Mouse (Mus musculus) retina, embryonic 14.5 days (tissue): ENCODE measurements around the gene Ahcy.
"Not testable (repeated sequence)": the region's sequence is repeated elsewhere in the genome, so short reads cannot be mapped to it uniquely, and the experiment has no call there.

ENCODE experiments used
- DNase-seq: peaks from one replicate; pipeline ENCODE4 v3.0.0-alpha.2; 2015; ENCODE audit warnings: low spot score

Ahcy gene

DNA sequence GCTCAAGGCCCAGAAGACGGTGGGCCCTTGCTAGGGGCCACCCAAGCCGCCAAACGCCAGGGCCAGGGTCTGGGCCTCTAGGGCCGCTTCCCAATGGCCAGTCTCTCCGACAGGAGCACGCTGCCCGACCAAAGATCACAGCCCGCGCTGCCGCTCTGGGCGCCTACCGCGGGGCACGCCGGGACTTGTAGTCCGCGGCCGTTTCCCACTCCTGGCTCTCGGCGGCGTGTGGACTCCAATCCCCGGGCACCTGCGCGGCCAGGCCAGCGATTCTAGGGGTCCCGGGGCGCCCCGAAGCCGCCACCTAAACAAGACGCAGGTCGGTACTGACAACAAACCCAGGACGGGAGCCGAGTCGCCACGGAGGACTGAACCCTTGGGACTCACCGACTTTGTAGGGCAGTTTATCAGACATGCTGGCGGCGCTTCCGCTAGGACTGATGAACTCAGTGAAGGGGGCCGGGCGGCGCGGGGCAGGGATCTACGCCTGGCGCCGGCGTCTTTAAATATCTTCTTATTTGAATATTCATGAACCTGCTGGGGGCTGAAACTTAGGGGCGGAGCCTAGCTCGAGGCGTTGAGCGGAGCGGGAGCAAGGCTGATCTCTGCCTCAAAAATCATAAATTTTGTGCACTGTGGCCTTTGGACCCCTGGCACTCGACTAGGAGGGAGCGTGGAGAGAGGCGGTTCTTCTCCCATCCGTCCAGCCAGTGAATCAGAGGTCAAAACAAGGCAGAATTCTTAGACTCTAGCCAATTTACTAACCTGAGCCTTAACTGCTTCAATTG, at the start of gene Ahcy:
Ahcy (minus strand) TSS at position 520 of the 788 bp plus-strand sequence.
- DNase-seq: peak; percentile 94

DNA sequence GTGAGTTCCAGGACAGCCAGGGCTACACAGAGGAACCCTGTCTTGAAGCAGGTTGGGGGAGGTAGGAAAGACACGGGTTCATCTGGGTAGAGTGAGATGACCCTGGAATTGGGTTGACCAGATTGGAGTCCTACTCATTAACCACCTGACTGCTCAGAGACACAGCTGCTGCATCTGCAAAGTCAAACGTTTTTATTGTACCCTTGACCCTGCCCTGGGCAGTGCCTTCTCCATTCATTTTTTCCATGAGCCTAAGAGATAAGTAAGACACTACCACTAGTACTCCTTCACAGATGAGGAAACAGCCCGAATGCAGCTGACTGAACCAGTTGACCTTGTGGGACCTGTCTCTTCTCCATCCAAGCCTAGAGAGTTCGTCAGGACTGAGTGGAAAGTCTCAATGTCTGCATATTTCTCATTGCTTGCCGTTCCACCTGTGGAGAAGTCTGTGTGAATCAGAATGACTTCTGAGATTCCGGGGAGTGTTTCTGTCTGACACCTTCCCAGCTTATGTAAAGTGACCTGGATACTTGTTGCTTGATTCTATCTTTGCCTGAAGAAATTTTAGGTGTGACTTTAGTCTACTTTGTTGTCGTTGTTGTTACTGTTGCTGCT, 41.0 kb upstream of the Ahcy start:
- no peak for DNase-seq

DNA sequence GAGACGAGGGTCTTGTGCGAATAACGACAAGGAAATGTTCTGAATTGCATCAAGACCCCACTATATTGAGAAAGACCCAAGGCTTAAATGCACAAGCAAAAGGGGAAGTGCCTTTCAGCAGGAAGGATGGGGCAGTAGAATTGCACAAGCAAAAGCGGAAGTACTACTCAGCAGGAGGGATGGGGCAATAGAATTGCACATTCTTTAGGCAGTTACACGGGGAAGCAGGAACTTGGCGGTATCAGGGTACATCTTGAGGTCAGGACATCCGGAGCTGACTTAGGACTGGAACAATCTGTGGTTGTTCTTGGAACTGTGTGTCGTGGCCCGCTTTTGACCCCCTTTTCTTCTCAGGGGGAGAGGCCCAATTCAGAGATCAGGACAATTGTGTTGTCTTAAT, 33.0 kb upstream of the Ahcy start:
- DNase-seq: not testable (repeated sequence)

DNA sequence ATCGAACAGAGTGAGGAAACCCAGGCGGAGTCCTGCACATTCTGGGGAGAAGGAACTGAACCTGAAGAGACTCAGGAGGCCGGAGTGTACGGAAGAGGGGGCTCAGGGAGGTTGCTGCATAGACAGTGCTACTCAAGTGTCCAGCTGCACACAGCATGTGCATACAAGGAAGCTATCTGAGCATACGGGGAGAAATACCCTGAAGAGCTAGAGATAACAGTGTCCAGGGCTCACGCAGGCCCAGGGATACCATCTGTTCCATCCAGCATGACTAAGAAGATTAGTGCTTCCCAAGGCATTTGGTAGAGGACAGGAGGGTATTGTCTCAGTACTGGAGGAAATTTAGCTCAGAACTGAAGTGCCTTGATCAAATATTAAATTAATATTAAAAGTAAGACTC, 29.3 kb upstream of the Ahcy start:
- DNase-seq: peak; percentile 39

DNA sequence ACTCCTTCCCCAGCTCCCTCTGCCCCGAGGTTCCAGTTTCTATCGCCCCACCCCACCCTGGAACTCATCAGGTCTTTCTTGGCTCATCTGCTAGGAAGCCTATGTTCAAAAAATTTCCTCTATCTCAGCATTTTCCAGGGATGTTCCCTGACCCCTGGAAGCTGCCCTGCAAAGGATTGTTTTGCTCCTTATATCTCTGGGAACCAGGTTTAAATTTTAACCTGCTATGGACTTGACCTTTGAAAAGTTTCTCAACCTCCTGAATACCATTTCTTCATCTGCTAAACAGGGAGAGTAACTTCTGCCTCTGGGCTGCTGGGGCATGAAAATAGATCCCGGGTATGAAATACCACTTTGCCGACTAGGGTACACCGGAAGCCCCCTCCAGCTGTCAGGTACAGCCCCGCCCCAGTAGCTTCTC, 27.5 kb upstream of the Ahcy start:
- no peak for DNase-seq

GRCm38 (mm10) chr2:155100796-155101259, 26.5 kb upstream of the Ahcy start:
- no peak for DNase-seq

DNA sequence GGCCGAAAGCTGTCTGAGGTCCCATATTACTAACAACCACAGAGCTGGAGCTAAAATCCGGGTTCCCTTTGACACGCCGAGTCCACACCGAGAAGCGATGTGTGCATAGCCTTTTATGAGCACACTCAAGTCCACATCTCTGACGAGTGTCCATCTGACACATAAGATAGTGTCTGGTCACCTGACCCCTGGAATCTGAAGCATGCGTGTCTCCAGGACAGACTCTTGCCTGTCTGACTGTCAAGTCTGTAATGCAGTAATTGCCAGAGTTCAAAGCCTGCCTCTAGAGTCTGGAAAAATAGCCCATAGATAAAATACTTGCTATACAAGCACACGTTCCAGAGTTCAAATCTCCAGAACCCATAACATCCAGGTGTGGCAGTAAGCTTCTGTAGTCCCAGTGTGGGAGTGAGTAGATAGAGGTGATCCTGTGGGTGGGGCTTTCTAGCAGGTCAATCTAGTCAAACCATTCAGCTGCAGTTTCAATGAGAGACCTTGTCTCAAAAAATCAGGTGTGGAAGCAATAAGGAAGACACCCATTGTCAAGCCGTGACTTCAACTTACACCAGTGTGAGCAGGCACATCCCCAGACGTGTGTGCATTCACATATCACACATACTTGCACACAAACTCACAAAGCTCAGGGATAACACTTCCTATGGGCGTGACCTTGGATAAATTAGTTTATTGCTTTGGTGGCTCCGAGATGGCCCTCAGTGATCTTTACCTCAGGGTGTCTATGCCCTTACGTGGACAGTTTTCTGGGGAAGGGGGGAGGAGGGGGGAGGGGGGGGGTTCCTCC, 25.9 kb upstream of the Ahcy start:
- DNase-seq: no peak

- DNase-seq: no peak
Measured at GRCm38 (mm10) chr2:155099421-155099820, 25.1 kb upstream of the Ahcy start.

DNA sequence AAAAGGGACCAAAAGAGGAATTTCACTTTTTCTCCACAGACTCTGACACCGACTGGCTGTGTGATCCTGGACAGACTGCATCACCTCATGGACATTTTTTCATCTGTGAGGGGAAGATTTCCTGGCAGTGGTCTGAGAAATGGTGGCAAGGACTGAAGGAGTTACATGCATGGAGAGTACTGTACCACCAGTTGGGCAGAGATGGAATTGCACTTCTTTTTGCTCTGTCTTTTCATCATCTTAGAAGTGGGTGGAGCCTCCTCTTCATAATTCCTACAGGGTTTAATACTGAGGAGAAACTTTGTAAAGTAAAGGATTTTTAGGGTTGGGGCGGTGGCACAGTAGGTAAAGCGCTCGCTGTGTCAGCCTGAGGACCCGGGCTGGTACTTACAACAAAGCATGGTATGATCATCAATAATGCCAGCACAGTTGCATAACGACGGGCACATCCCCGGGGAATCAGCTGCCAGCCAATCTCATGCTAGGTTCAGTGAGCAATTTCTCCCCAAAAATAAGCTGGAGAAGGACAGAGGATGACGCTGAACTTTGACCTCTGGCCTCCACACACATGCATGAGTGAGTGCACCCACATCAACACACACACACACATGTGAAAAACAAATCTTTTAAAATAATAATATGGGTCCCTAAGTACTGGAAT, 24.6 kb upstream of the Ahcy start:
- DNase-seq: peak; percentile 63

DNA sequence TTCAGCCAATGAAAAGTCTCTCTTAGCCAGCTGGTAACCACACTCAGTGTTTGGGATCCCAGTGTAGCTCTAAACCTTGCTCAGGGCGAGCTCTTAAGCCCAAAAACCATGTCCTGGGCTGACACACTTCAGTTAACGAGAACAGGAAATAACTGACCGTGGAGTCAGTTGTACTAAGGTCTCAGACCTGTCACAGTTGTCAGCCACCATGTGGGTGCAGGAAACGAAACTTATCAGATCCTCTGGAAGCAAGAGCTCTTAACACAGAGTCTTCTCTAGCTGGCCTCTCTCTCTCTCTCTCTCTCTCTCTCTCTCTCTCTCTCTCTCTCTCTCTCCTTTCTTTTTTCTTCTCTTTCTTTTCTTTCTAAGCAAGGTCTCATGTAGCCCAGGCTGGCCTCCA, 19.1 kb upstream of the Ahcy start:
- no peak for DNase-seq

GRCm38 (mm10) chr2:155091743-155092075, 17.4 kb upstream of the Ahcy start:
- DNase-seq: no peak

DNA sequence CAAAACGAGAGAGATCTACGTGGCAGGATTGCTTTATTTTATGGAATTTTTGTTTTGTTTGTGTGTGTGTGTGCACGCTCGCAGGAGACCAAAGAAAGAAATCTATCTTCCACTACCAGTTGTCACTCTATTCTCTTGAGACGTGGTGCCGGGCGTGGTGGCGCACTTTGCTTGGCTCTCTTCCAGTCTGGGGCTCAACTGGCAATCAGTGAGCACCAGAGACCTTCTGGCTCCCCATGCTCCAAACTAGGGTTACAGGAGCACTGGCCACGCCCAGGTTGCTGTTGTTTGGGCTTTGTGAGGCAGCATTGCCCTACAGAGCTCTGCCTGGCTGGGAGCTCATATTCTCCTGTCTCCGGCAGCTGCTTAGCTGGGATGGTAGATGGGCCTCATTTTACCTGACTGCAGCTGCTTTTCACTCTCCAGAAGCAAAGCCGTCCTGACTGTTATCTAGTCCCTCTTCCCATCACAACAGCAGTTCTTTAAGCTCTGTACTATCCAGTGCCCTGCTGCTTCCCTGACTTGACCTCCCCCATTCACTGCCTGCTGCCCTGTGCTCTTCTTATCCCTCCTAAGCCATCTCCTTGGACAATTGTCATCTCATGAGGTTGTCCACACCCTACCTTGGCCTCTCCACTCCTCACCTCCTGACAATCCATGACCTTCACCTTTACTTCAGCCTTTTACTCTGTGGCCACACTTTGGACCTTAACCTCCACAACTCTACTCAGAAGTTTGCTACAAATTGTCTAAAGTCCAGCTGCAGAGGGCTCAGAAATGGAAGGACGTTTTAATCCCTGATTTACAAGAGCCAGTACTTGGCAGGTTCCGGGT, 16.8 kb upstream of the Ahcy start:
- no peak for DNase-seq

DNA sequence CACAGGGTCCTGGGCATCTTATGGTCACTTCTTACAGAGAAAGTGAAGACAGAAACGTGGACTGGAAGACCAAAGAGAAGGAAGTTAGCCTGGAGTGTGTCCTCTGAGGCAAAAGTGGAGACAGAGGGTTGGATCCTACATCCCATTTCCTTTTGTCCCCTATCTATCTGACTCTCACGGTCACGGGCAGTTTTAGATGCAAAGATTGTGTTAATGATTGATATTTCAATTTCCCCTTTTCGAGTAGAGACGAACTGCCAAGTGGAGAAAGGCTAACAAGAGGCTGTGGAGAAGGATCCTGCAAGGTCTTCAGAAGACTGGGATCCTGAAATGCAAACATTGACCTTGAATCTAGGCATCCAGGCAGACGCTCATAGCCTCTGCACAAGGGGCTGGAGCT, 14.0 kb upstream of the Ahcy start:
- no peak for DNase-seq

DNA sequence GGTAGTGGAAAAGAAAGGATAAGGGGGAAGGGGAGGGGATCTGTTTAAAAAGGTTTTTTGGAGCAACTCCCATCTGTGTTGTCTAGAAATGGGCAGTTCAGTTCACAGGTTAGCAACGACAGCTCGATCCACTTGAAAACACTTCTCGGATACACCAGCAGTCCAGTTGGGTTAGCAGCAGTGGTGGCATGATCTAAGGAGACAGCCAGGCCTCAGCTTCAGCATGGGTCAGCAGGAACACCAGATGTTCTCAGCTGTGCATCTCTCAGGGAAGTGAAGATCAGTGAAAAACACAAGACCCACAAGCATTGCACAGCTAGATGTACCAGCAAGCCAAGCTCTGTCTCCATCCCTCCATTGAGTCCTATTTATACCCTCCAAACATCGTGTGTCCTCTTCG, 12.0 kb upstream of the Ahcy start:
- DNase-seq: no peak

DNA sequence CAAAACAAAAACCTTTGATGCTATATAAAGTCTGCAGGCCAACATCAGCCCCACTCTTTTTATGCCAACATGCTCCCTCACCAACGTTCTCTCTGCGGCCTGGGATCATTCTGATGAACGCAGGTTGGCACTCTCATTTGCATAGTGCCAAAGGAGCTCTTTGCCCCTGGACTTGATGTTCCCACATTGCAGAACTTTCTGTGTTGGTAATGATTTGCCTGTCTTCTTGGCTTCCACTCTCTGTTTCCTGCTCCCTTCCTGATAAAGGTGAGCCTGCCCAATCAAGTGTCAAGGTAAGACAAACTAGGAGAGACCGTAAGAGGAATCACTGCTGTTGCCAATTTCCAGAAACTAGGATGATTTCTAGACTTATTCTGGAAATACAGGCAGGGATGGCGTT, 10.2 kb upstream of the Ahcy start:
- DNase-seq: no peak

GRCm38 (mm10) chr2:155082121-155082803, 8.0 kb upstream of the Ahcy start:
- peak; percentile 69 for DNase-seq

- no peak for DNase-seq
Measured at GRCm38 (mm10) chr2:155081056-155081455, 6.8 kb upstream of the Ahcy start.

- DNase-seq: no peak
Measured at GRCm38 (mm10) chr2:155080179-155080530, 5.9 kb upstream of the Ahcy start.

GRCm38 (mm10) chr2:155079500-155080178, 5.3 kb upstream of the Ahcy start:
- DNase-seq: no peak

DNA sequence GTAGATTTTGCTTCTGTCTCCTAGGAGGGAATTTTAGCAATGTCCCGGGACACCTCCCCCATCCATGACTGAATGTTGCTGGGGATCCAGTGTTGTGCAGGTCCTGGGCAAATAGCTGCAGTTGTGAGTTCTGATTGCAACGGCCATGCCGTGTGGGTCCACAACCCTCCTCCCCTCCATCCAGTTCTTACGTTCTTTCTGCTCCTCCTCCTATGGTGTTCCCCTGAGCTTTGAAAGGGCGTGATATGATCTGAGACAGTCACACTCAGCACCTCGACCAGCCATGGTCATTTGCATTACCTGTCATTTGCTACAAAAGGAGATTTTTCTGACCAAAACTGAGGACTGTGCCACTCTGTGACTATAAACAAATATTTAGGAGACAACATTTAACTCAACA, 1.4 kb upstream of the Ahcy start:
- DNase-seq: no peak
